Mouse (Mus musculus) erythroblast, embryonic 14.5 days (primary cell): ENCODE measurements around the gene Eif5b.

Source experiments
- GATA1 ChIP-seq: IDR thresholded peaks from 2 replicates; pipeline ENCODE4 v1.6.1; 2012; ENCODE audit warnings: low read length, inconsistent platforms, mixed read lengths
- TAL1 ChIP-seq: IDR thresholded peaks from 3 replicates; pipeline ENCODE4 v1.6.1; 2012; ENCODE audit warnings: low read length, inconsistent platforms, mixed read lengths

GRCm38 (mm10) chr1:37948906-37949305 lies 48.9 kb upstream of the Eif5b start:
- TF ChIP-seq GATA1 (no peak), TAL1 (no peak)
